Mouse (Mus musculus) gastrocnemius, adult 2 months (tissue): ENCODE measurements around the gene Agfg2. TPM values are rescaled to one million over a fixed set of nuclear protein-coding genes. Genes with fewer than 3 reads are reported as not detected.
A peak's percentile ranks its signal among the peaks of the same experiment; 100 is the strongest.

Experiments used
- DNase-seq: peaks from one replicate; pipeline ENCODE4 v3.0.0; 2022
- H3K27ac ChIP-seq: fragments of 200-600 bp; 2 replicates; pipeline ENCODE4 v1.8.1; 2022; ENCODE audit warnings: mild to moderate bottlenecking
- H3K4me3 ChIP-seq: fragments of 200-600 bp; 2 replicates; pipeline ENCODE4 v1.8.1; 2022; ENCODE audit warnings: mild to moderate bottlenecking, moderate library complexity
- CTCF ChIP-seq: fragments of 200-600 bp; IDR thresholded peaks from 2 replicates; pipeline ENCODE4 v1.8.1; 2022; ENCODE audit warnings: antibody characterized with exemption, mild to moderate bottlenecking, moderate library complexity
- intact Hi-C: fragments of 180-260 bp; cut with DNase I; formaldehyde crosslinking; loops from one replicate; pipeline ENCODE4 v1.15.1; 2025
- total RNA-seq, 2 experiments: library from RNA; stranded (reverse); gene quantifications; 2 replicates each; pipeline ENCODE4 v1.2.3; 2021

Gene Agfg2
- total RNA-seq, 2 experiments from 2014 or later = 3.3 to 10.3 TPM

- no peak for TF ChIP-seq CTCF
- DNase-seq = no peak
- Histone ChIP-seq H3K27ac (no peak overlapping the region), H3K4me3 (no peak overlapping the region)
- intact Hi-C loops = no loop called here
Measured at GRCm38 (mm10) chr5:137677859-137678258, 6.7 kb downstream of the Agfg2 start.

DNA sequence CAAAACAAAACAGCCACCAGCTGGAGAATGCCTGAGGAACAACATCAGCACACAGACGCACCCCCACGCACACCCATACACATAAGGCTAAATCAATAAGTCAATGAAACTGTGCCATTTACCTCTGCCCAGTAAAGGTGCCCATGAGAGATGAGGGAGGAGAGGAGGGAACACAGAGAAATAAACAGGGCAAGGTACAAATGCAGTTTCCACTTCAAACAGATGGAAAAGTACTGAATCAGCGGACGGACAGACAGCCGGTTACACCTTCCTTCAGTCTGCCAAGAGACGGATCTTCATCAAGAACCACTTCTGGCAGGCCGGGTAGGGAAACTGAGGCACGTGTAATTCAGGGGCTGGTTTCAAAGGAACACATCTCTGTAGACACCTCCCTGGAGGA lies 9.7 kb downstream of the Agfg2 start:
- Histone ChIP-seq H3K4me3 (no peak overlapping the region), H3K27ac (no peak overlapping the region)
- TF ChIP-seq CTCF = no peak
- intact Hi-C loops = no loop called here
- no peak for DNase-seq

- no peak for TF ChIP-seq CTCF
- no peak for DNase-seq
- Histone ChIP-seq H3K27ac (peak overlapping the region; percentile 88), H3K4me3 (no peak overlapping the region)
- intact Hi-C loops = no loop called here
Measured at GRCm38 (mm10) chr5:137673015-137673414, 11.5 kb downstream of the Agfg2 start.

- Histone ChIP-seq H3K27ac (peak overlapping the region; percentile 88), H3K4me3 (no peak overlapping the region)
- intact Hi-C loops = no loop called here
- DNase-seq = no peak
- TF ChIP-seq CTCF = no peak
Measured at GRCm38 (mm10) chr5:137672361-137672760, 12.2 kb downstream of the Agfg2 start.

DNA sequence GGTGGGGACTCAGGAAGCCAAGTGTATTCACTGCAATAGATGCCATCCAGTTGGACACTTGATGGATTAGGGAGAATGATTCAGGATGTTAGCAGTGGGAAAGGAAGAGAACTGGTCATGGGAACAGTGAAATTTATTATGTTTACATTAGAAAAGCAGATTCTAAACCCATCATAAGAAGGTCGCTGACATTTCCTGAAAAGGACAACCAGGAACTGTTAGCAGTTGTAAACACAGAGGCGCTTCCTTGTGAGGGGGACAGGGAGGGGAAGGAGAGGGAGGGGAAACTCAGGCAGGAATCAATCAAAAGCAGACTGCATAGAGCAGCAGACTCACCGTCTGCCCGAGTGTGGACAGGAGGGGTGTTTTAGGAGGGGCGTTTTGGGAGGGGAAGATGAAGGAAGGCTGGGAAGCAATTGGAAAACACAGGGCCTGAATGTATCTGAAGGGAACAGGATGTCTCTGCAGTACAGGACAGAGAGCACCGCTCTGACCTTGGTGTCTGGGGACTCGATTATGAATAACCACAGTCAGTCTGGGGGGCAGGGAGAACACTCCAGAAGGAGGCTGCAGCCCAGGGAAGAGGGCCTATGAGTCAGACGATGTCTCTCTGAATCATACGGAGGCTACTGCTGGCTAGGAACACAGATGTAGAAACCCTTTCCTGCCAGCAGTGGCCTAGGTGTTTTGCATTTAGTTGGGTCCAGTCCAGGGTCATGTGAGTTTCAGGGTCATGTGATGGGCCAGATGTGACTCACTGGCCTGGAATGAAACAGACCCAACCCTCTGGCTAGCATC lies 12.9 kb downstream of the Agfg2 start:
- Histone ChIP-seq H3K27ac (peak overlapping the region; percentile 88), H3K4me3 (peak overlapping the region; percentile 17; the same call in 1 of the 2 replicates)
- DNase-seq = peak; percentile 75
- no peak for TF ChIP-seq CTCF
- intact Hi-C loops = no loop called here

GRCm38 (mm10) chr5:137670240-137670639 lies 14.3 kb downstream of the Agfg2 start:
- Histone ChIP-seq H3K27ac (peak overlapping the region; percentile 88), H3K4me3 (no peak overlapping the region)
- DNase-seq = no peak
- TF ChIP-seq CTCF = peak; percentile 44
- intact Hi-C loops = no loop called here

- intact Hi-C loops = no loop called here
- TF ChIP-seq CTCF = no peak
- peak overlapping the region; percentile 43 for H3K4me3 ChIP-seq
- peak; percentile 69 for DNase-seq
- peak overlapping the region; percentile 88 for H3K27ac ChIP-seq
Measured at GRCm38 (mm10) chr5:137668971-137669370, 15.6 kb downstream of the Agfg2 start.

DNA sequence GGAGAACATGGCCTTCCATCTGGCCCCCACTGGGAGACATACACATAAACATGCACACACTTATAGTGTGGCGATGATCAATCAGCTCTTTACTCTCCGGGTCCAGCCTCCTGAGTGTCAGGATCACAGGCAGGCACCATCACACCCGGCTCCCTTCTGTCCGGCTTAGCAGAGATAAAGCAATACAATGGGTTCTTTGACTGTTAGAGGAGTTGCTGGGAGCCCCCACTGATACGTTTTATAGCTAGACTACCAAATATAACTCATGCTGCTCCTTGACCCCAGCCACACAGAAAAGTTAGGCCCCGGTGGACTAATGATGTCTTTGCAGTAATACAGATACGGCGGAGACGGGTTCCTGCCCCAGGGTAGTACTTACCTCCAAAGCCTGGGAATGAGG lies 21.5 kb downstream of the Agfg2 start:
- TF ChIP-seq CTCF = no peak
- Histone ChIP-seq H3K27ac (no peak overlapping the region), H3K4me3 (no peak overlapping the region)
- DNase-seq = no peak
- intact Hi-C loops = no loop called here

GRCm38 (mm10) chr5:137660064-137660688 lies 24.4 kb downstream of the Agfg2 start:
- H3K27ac ChIP-seq = peak overlapping the region; percentile 85
- TF ChIP-seq CTCF = no peak
- intact Hi-C loops = no loop called here
- DNase-seq = peak; percentile 85
- H3K4me3 ChIP-seq = no peak overlapping the region

GRCm38 (mm10) chr5:137656977-137657376 lies 27.5 kb downstream of the Agfg2 start:
- DNase-seq = peak; percentile 76
- Histone ChIP-seq H3K27ac (peak overlapping the region; percentile 71), H3K4me3 (no peak overlapping the region)
- intact Hi-C loops = loop anchor here (1.0 kb wide), 1 partner anchor 100 kb away; no protein-coding TSS in a partner anchor
- TF ChIP-seq CTCF = peak; percentile 91

GRCm38 (mm10) chr5:137654746-137655145 lies 29.8 kb downstream of the Agfg2 start:
- DNase-seq = no peak
- intact Hi-C loops = no loop called here
- H3K4me3 ChIP-seq = no peak overlapping the region
- no peak overlapping the region for H3K27ac ChIP-seq
- peak; percentile 43 for TF ChIP-seq CTCF

DNA sequence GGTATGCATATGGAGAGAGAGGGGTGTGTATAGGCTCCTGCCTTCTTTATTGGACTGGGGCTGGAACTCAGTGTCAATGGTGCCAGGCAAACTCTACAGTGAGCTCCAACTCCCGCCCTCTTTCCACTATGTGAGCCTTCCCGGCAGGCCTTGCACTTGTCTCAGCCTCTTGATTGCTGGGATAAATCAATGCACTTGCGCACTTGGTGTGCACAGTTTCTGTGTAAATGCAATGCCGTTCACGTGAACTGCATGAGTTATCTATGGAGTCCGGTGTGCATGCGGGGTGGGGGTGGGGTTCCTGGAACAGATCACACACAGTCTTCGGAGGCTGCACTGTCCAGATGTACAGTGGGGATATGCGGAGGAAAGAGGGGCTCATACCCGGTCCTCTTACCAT lies 31.2 kb downstream of the Agfg2 start:
- no peak for TF ChIP-seq CTCF
- intact Hi-C loops = no loop called here
- H3K27ac ChIP-seq = 0 out of 2 replicates have a peak overlapping the region, but pooled peaks have one; percentile 86
- no peak for DNase-seq
- H3K4me3 ChIP-seq = no peak overlapping the region

GRCm38 (mm10) chr5:137652474-137652873 lies 32.1 kb downstream of the Agfg2 start:
- Histone ChIP-seq H3K4me3 (peak overlapping the region; percentile 28), H3K27ac (peak overlapping the region; percentile 86)
- DNase-seq = peak; percentile 82
- intact Hi-C loops = loop anchor here (1.0 kb wide), 1 partner anchor 67 kb away; no protein-coding TSS in a partner anchor
- TF ChIP-seq CTCF = peak; percentile 84
